Mouse (Mus musculus) neural tube, embryonic 13.5 days (tissue): ENCODE measurements at regions not wholly inside any gene's neighbourhood (a gene's known extent, or its start where the extent isn't known, plus 50 kb on each side); places are given as distances from the start of the nearest gene placed in this dataset.
"Not testable (repeated sequence)": the region's sequence is repeated elsewhere in the genome, so short reads cannot be mapped to it uniquely, and the experiment has no call there.

Experiments
- ATAC-seq: fragments of 200-750 bp; cut with Nextera tagmentation; 2 replicates; pipeline ENCODE4 v1.8.0; 2017; ENCODE audit warnings: low read depth, mild to moderate bottlenecking, moderate TSS enrichment, moderate library complexity
- H3K27ac ChIP-seq: fragments of 300-500 bp; sonication (generic); replicated peaks from 2 replicates; pipeline ENCODE4 v1.5.1; 2015; ENCODE audit warnings: moderate library complexity, mild to moderate bottlenecking, inconsistent platforms
- H3K27me3 ChIP-seq: fragments of 300-500 bp; sonication (generic); 2 replicates; pipeline ENCODE4 v1.6.1; 2015; ENCODE audit warnings: mild to moderate bottlenecking, inconsistent platforms
- H3K36me3 ChIP-seq: fragments of 300-500 bp; sonication (generic); 2 replicates; pipeline ENCODE4 v1.6.1; 2015; ENCODE audit warnings: mild to moderate bottlenecking, inconsistent platforms
- H3K4me1 ChIP-seq: fragments of 300-500 bp; sonication (generic); replicated peaks from 2 replicates; pipeline ENCODE4 v1.6.1; 2015; ENCODE audit warnings: inconsistent platforms
- H3K4me2 ChIP-seq: fragments of 300-500 bp; sonication (generic); 2 replicates; pipeline ENCODE4 v1.6.1; 2015; ENCODE audit warnings: inconsistent platforms, mild to moderate bottlenecking, moderate library complexity
- H3K4me3 ChIP-seq: fragments of 300-500 bp; sonication (generic); 2 replicates; pipeline ENCODE4 v1.5.1; 2015; ENCODE audit warnings: mild to moderate bottlenecking, inconsistent platforms
- H3K9ac ChIP-seq: fragments of 300-500 bp; sonication (generic); 2 replicates; pipeline ENCODE4 v1.6.1; 2015; ENCODE audit warnings: moderate library complexity, mild to moderate bottlenecking, inconsistent platforms
- H3K9me3 ChIP-seq: fragments of 300-500 bp; sonication (generic); 2 replicates; pipeline ENCODE4 v1.6.1; 2016; ENCODE audit warnings: inconsistent platforms
- WGBS: fragments of 180-500 bp; shearing (Covaris S2); methylation state at CpG from one replicate; pipeline ENCODE4 v1.1.7; 2015; 5-methylcytosine and 5-hydroxymethylcytosine counted together

DNA sequence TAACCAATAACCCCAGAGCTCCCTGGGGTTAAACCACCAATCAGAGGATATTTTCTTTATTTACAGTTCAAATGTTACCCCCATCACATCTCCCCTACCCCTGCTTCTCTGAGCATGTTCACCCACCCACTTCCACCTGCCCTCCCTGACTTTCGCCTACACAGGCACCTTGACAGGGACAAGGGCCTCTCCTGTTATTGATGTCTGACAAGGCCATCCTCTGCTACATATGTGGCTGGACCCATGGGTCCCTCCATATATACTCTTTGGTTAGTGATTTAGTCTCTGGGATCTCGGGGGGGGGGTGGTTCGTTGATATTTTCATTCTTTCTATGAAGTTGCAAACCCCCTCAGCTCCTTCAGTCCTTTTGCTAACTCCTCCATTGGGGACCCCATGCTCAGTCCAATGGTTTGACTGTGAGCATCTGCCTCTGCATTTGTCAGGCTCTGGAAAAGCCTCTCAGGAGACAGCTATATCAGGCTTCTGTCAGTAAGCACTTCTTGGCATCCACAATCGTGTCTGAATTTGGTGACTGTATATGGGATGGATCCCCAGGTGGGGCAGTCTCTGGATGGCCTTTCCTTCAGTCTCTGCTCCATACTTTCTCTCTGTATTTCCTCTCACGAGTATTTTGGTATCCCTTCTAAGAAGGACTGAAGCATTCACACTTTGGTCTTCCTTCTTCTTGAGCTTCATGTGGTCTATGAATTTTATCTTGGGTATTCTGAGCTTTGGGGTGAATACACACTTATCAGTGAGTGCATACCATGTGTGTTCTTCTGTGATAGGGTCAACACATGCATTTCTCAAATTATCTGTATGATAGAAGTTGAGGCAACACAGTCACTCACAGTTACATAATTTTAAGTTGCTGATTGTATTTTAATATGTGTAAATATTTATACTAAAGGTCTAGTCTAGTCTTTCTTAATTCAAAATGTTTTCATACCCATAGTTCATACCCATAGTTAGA is 220.8 kb upstream of the Tusc1 start:
- no peak overlapping the region for H3K9ac ChIP-seq
- H3K4me1 ChIP-seq = no peaks in the 10 kb centered on the region
- ATAC-seq = no peak
- H3K9me3 ChIP-seq = no peaks in the 10 kb centered on the region
- no peak overlapping the region for H3K27ac ChIP-seq
- 81% methylated on average over 5 of the region's 5 CpGs for WGBS
- no peak overlapping the region for H3K4me2 ChIP-seq
- no peak overlapping the region for H3K4me3 ChIP-seq
- no peaks in the 10 kb centered on the region for H3K27me3 ChIP-seq
- no peaks in the 10 kb centered on the region for H3K36me3 ChIP-seq

DNA sequence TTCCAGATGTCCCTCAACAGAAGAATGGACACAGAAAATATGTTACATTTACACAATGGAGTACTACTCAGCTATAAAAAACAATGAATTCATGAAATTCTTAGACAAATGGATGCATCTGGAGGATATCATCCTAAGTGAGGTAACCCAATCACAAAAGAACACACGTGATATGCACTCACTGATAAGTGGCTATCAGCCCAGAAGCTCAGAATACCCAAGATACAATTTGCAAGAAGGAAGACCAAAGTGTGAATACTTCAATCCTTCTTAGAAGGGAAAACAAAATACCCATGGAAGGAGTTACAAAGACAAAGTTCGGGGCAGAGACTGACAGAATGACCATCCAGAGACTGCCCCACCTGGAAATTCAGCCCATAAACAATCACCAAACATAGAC is 219.9 kb upstream of the Tusc1 start:
- H3K4me1 ChIP-seq, ATAC-seq, H3K27ac ChIP-seq, H3K27me3 ChIP-seq, H3K9ac ChIP-seq, H3K4me3 ChIP-seq, H3K9me3 ChIP-seq, H3K4me2 ChIP-seq, H3K36me3 ChIP-seq: not testable (repeated sequence)
- WGBS = 87% methylated on average over 2 of the region's 2 CpGs

DNA sequence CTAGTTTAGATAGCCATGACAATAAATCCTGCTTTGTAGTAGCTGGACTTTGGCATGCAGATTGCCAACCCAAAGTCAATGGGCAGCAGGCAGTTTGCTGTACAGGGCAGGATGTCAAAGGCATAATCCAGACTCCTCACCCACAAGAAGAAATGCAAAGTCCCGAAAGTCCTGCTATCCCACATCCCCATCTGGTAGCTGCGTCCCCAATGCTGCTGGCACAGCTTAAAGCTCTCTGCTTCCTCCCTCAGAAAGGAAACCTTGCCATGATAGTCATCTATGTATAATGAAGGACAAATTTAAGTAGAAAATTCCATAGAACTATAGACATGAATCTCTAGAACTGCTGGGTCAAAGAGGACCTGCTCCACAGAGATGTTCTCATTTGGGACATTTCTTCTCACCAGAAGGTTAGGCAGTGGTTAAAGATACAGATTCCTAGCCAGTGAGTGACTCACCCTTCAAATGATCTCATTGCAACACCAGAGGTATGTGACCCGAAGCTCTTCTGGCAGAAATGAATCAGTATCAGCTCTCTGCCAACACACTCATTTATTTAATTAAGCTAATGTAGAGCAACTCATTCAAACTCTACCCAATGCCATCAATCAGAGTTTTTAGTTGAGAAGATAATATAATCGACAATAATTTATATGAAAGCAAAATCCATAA is 217.3 kb upstream of the Tusc1 start:
- Histone ChIP-seq H3K9me3 (no peaks in the 10 kb centered on the region), H3K4me3 (no peak overlapping the region), H3K4me1 (no peaks in the 10 kb centered on the region), H3K27ac (no peak overlapping the region), H3K9ac (no peak overlapping the region), H3K36me3 (no peaks in the 10 kb centered on the region), H3K4me2 (no peak overlapping the region), H3K27me3 (no peaks in the 10 kb centered on the region)
- no peak for ATAC-seq
- WGBS = 71% methylated on average over 4 of the region's 4 CpGs

DNA sequence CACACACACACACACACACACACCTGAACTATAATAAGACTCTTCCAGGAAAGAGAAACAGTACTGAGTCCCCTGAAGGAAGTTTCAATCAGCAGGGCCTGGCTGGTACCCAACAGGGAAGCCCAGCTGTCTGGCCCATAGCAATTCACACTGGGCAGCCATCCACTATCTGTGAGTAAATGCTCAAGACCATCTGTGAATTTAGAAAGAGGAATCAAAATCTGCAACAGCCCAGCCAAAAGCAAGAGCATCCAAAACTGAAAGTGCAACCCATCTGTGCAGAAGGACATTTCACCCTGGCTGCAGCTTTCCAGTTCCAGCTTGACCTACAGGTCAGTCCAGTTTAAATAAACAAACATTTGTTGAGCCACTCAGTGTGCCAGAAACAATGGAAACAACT is 215.8 kb upstream of the Tusc1 start:
- Histone ChIP-seq H3K9ac (no peak overlapping the region), H3K9me3 (no peaks in the 10 kb centered on the region), H3K27me3 (no peaks in the 10 kb centered on the region), H3K4me3 (no peak overlapping the region), H3K27ac (no peak overlapping the region), H3K4me1 (no peaks in the 10 kb centered on the region), H3K4me2 (no peak overlapping the region), H3K36me3 (no peaks in the 10 kb centered on the region)
- ATAC-seq = no peak

DNA sequence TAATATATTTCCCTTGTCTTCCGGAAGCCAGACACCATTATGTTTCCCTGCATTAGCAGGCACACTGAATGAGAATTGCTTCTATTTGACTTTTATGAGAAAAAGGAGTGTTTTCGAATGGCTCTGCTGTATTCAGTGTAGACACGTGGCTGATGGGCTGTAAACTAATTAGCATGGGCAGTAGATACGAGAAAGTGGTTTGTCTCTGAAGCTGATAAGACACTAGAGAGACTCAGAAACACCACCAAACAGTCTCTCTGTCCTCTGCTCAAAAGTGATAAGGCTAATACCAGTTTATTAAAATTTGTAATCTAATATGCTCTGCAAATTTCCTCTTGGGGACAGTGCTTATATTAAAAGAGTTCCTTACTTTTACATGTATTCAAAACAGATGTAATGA is 205.3 kb upstream of the Tusc1 start:
- Histone ChIP-seq H3K27me3 (no peaks in the 10 kb centered on the region), H3K36me3 (no peaks in the 10 kb centered on the region), H3K4me3 (no peak overlapping the region), H3K4me1 (peaks cover 3% of the 10 kb centered on the region; the same call in 1 of the 2 replicates), H3K9ac (no peak overlapping the region), H3K9me3 (no peaks in the 10 kb centered on the region), H3K27ac (no peak overlapping the region), H3K4me2 (no peak overlapping the region)
- WGBS = 7% methylated on average over 4 of the region's 4 CpGs
- peak; percentile 50 for ATAC-seq

- Histone ChIP-seq H3K9ac (no peak overlapping the region), H3K4me1 (no peaks in the 10 kb centered on the region), H3K4me2 (no peak overlapping the region), H3K4me3 (no peak overlapping the region), H3K27me3 (no peaks in the 10 kb centered on the region), H3K36me3 (no peaks in the 10 kb centered on the region), H3K27ac (no peak overlapping the region), H3K9me3 (no peaks in the 10 kb centered on the region)
- WGBS = 83% methylated on average over 2 of the region's 2 CpGs
- no peak for ATAC-seq
These were observed 192.1 kb upstream of the Tusc1 start for GRCm38 (mm10) chr4:93527382-93527781.

GRCm38 (mm10) chr4:93520454-93521100 is 185.3 kb upstream of the Tusc1 start:
- Histone ChIP-seq H3K9me3 (no peaks in the 10 kb centered on the region), H3K27ac (no peak overlapping the region), H3K36me3 (no peaks in the 10 kb centered on the region), H3K9ac (no peak overlapping the region), H3K4me1 (no peaks in the 10 kb centered on the region), H3K4me3 (no peak overlapping the region), H3K27me3 (no peaks in the 10 kb centered on the region), H3K4me2 (no peak overlapping the region)
- no peak for ATAC-seq
- WGBS = 92% methylated on average over 5 of the region's 5 CpGs

- H3K9me3 ChIP-seq = no peaks in the 10 kb centered on the region
- H3K4me1 ChIP-seq = no peaks in the 10 kb centered on the region
- ATAC-seq = no peak
- no peak overlapping the region for H3K9ac ChIP-seq
- WGBS = 88% methylated on average over 5 of the region's 5 CpGs
- H3K36me3 ChIP-seq = no peaks in the 10 kb centered on the region
- no peaks in the 10 kb centered on the region for H3K27me3 ChIP-seq
- no peak overlapping the region for H3K4me2 ChIP-seq
- H3K4me3 ChIP-seq = no peak overlapping the region
- no peak overlapping the region for H3K27ac ChIP-seq
These were observed 183.6 kb upstream of the Tusc1 start for GRCm38 (mm10) chr4:93518925-93519324.

GRCm38 (mm10) chr4:93510771-93511170 is 175.5 kb upstream of the Tusc1 start:
- 11% methylated on average over 1 of the region's 1 CpGs for WGBS
- Histone ChIP-seq H3K4me2 (no peak overlapping the region), H3K9ac (no peak overlapping the region), H3K4me3 (no peak overlapping the region), H3K4me1 (no peaks in the 10 kb centered on the region), H3K9me3 (no peaks in the 10 kb centered on the region), H3K27ac (no peak overlapping the region), H3K27me3 (no peaks in the 10 kb centered on the region), H3K36me3 (no peaks in the 10 kb centered on the region)
- no peak for ATAC-seq

- Histone ChIP-seq H3K9ac (no peak overlapping the region), H3K9me3 (no peaks in the 10 kb centered on the region), H3K27me3 (no peaks in the 10 kb centered on the region), H3K4me3 (no peak overlapping the region), H3K27ac (no peak overlapping the region), H3K4me1 (no peaks in the 10 kb centered on the region), H3K36me3 (no peaks in the 10 kb centered on the region), H3K4me2 (no peak overlapping the region)
- WGBS = 74% methylated on average over 2 of the region's 2 CpGs
- no peak for ATAC-seq
These were observed 161.6 kb upstream of the Tusc1 start for GRCm38 (mm10) chr4:93496871-93497270.

GRCm38 (mm10) chr4:93494319-93494718 is 159.0 kb upstream of the Tusc1 start:
- H3K4me2 ChIP-seq = no peak overlapping the region
- no peak overlapping the region for H3K4me3 ChIP-seq
- H3K9me3 ChIP-seq = no peaks in the 10 kb centered on the region
- no peak for ATAC-seq
- no peaks in the 10 kb centered on the region for H3K4me1 ChIP-seq
- WGBS = 91% methylated on average over 4 of the region's 4 CpGs
- H3K27ac ChIP-seq = no peak overlapping the region
- no peaks in the 10 kb centered on the region for H3K27me3 ChIP-seq
- no peaks in the 10 kb centered on the region for H3K36me3 ChIP-seq
- H3K9ac ChIP-seq = no peak overlapping the region

GRCm38 (mm10) chr4:93493905-93494304 is 158.6 kb upstream of the Tusc1 start:
- no peak for ATAC-seq
- Histone ChIP-seq H3K9me3 (no peaks in the 10 kb centered on the region), H3K27me3 (no peaks in the 10 kb centered on the region), H3K4me2 (no peak overlapping the region), H3K4me3 (no peak overlapping the region), H3K9ac (no peak overlapping the region), H3K4me1 (no peaks in the 10 kb centered on the region), H3K27ac (no peak overlapping the region), H3K36me3 (no peaks in the 10 kb centered on the region)
- WGBS = 84% methylated on average over 2 of the region's 2 CpGs
